Mouse (Mus musculus) heart, adult 2 months (tissue): ENCODE measurements at regions not wholly inside any gene's neighbourhood (a gene's known extent, or its start where the extent isn't known, plus 50 kb on each side); places are given as distances from the start of the nearest gene placed in this dataset.

ENCODE experiments used
- CTCF ChIP-seq: fragments of 200-600 bp; IDR thresholded peaks from 2 replicates; pipeline ENCODE4 v1.8.1; 2022; ENCODE audit warnings: antibody characterized with exemption, mild to moderate bottlenecking, moderate library complexity
- POLR2A ChIP-seq: fragments of 200-500 bp; IDR thresholded peaks from 2 replicates; pipeline ENCODE4 v1.6.1; 2011; ENCODE audit warnings: mild to moderate bottlenecking, low read depth, low read length, control low read depth; ENCODE audit not compliant: insufficient read depth

DNA sequence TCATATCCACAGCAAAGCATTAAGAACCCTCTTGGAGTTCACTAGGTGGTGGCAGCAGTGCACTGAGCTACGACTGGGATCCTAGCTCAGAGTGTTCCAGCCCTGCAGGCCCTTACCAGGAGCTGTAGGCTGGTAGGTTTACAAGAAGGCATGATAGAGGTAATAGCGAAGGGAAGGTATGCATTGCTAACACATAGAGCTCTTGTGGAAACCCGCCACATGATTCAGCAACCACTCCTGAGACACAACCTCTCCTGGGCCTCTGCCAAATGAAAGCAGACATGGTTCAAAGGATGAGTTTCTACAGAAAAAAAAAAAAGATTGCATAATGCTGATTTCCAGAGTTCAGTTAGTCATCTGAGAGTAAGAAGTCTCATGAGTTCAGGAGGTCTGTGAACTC lies 370.5 kb upstream of the Npvf start:
- TF ChIP-seq POLR2A (no peak), CTCF (no peak)
